Mouse (Mus musculus) fat pad, adult 2 months (tissue): ENCODE measurements around the gene Eml1.

ENCODE experiments used
- DNase-seq: peaks from one replicate; pipeline ENCODE4 v3.0.0-alpha.2; 2011; ENCODE audit warnings: low read depth, low spot score; ENCODE audit errors: extremely low read depth

Eml1 gene

GRCm38 (mm10) chr12:108372241-108372640 lies 1.5 kb downstream of the Eml1 start:
- no peak for DNase-seq

- no peak for DNase-seq
Observed at GRCm38 (mm10) chr12:108373611-108374010, 2.9 kb downstream of the Eml1 start.

- no peak for DNase-seq
Observed at GRCm38 (mm10) chr12:108374689-108375088, 3.9 kb downstream of the Eml1 start.

- DNase-seq = no peak
Observed at GRCm38 (mm10) chr12:108378379-108379133, 7.8 kb downstream of the Eml1 start.

- no peak for DNase-seq
Observed at GRCm38 (mm10) chr12:108386476-108387232, 15.9 kb downstream of the Eml1 start.

GRCm38 (mm10) chr12:108389718-108390117 lies 19.0 kb downstream of the Eml1 start:
- no peak for DNase-seq

- peak; percentile 39 for DNase-seq
Observed at GRCm38 (mm10) chr12:108392254-108393044, 21.7 kb downstream of the Eml1 start.

- DNase-seq = no peak
Observed at GRCm38 (mm10) chr12:108393082-108393481, 22.3 kb downstream of the Eml1 start.

GRCm38 (mm10) chr12:108393637-108394036 lies 22.9 kb downstream of the Eml1 start:
- DNase-seq = no peak

- no peak for DNase-seq
Observed at GRCm38 (mm10) chr12:108394534-108395284, 24.0 kb downstream of the Eml1 start.

GRCm38 (mm10) chr12:108395285-108395660 lies 24.5 kb downstream of the Eml1 start:
- no peak for DNase-seq

- no peak for DNase-seq
Observed at GRCm38 (mm10) chr12:108396081-108396947, 25.6 kb downstream of the Eml1 start.

- DNase-seq = no peak
Observed at GRCm38 (mm10) chr12:108398681-108399080, 27.9 kb downstream of the Eml1 start.

GRCm38 (mm10) chr12:108399191-108399590 lies 28.4 kb downstream of the Eml1 start:
- DNase-seq = no peak

GRCm38 (mm10) chr12:108400951-108401350 lies 30.2 kb downstream of the Eml1 start:
- DNase-seq = no peak

GRCm38 (mm10) chr12:108403957-108404356 lies 33.2 kb downstream of the Eml1 start:
- DNase-seq = no peak

- DNase-seq = no peak
Observed at GRCm38 (mm10) chr12:108409100-108409499, 38.3 kb downstream of the Eml1 start.

- DNase-seq = no peak
Observed at GRCm38 (mm10) chr12:108410416-108411208, 39.9 kb downstream of the Eml1 start.

GRCm38 (mm10) chr12:108414932-108415331 lies 44.2 kb downstream of the Eml1 start:
- no peak for DNase-seq
